Mouse (Mus musculus): ENCODE results near the gene Dhdds. TPM values are rescaled to one million over a fixed set of nuclear protein-coding genes. Genes with fewer than 3 reads are reported as not detected.

Gene Dhdds
- total RNA-seq (2023), result 26.4 TPM

GRCm38 (mm10) chr4:134000466-134001438 is at the start of gene Dhdds:
Dhdds (minus strand) TSS chr4:134000918.

GRCm38 (mm10) chr4:134018779-134019145 is 18.0 kb upstream of the Dhdds start, which contains the start of gene Lin28a:
Lin28a (minus strand) TSS chr4:134018841.

GRCm38 (mm10) chr4:133968150-133968921 is 32.4 kb downstream of the Dhdds start, which contains the start of gene Hmgn2:
Hmgn2 (minus strand) TSS chr4:133968650.

Other genes with a start within 250 kb of the Dhdds start
- 304 TPM for gene Arid1a, start 244.1 kb downstream of the Dhdds start, total RNA-seq (2023)
- 101 TPM for gene Rps6ka1, start 113.1 kb downstream of the Dhdds start, total RNA-seq (2023)
- 249 TPM for gene Hmgn2, start 32.3 kb downstream of the Dhdds start, total RNA-seq (2023)
- gene Lin28a, start 17.9 kb upstream of the Dhdds start, total RNA-seq (2023), result not detected
- gene Zfp683, start 52.9 kb upstream of the Dhdds start, total RNA-seq (2023), result 1.2 TPM
- gene Crybg2, start 59.9 kb upstream of the Dhdds start, total RNA-seq (2023), result 16.4 TPM
- 832 TPM for gene Cd52, start 94.2 kb upstream of the Dhdds start, total RNA-seq (2023)
- gene Ubxn11, start 101.7 kb upstream of the Dhdds start, total RNA-seq (2023), result 60.9 TPM
- gene Sh3bgrl3, start 127.9 kb upstream of the Dhdds start, total RNA-seq (2023), result 417 TPM
- 29.9 TPM for gene Cep85, start 186.2 kb upstream of the Dhdds start, total RNA-seq (2023)
- not detected for gene Gm7534, start 202.1 kb upstream of the Dhdds start, total RNA-seq (2023)
- not detected for gene Catsper4, start 226.5 kb upstream of the Dhdds start, total RNA-seq (2023)
- 0.50 TPM for gene Cnksr1, start 237.5 kb upstream of the Dhdds start, total RNA-seq (2023)
- not detected for gene E130218I03Rik, start 242.7 kb upstream of the Dhdds start, total RNA-seq (2023)
- 19.8 TPM for gene Zfp593, start 244.7 kb upstream of the Dhdds start, total RNA-seq (2023)
- not detected for gene Gm30191, start 246.0 kb upstream of the Dhdds start, total RNA-seq (2023)